Mouse (Mus musculus) monocyte, adult 5-6 weeks (primary cell): Measurements from ENCODE around the gene Lce3c. TPM values are rescaled to one million over a fixed set of nuclear protein-coding genes. Genes with fewer than 3 reads are reported as not detected.

Experiments used
- ATAC-seq: fragments of 153-309, 156-312 bp; replicated peaks from 2 replicates; pipeline ENCODE4 v1.8.0; 2017; ENCODE audit warnings: mild to moderate bottlenecking; ENCODE audit not compliant: low TSS enrichment, insufficient number of reproducible peaks, severe bottlenecking, poor library complexity, low FRiP score
- total RNA-seq: library from RNA; stranded (forward); fragments of 200-1000, 200-491, 200-594 nt; gene quantifications from 3 replicates; pipeline ENCODE4 v1.2.3, GENCODE M21; 2017

Lce3c gene
- not detected in 3 replicates for total RNA-seq

DNA sequence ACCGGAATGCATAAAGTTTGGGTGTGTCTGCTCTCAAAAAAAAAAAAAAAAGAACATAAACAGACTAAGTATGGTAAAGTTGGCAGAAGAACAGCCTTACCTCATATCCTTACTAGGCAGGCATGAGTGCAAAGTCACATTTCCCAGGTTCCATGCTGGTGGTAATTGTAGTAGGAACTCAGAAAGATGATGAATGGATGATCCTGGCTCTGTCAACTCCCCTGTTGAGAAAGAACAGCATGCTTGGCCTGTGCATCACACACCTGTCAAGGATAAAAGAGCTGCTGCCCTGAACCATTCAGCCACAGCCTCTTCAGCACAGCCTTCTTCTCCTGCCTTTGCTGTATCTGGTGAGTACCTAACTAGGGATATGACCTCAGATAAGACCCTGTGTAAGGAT, at the start of gene Lce3c:
Gene Lce3c (plus strand): TSS at position 301 of the 400 bp plus-strand sequence.
- ATAC-seq, result no peak

DNA sequence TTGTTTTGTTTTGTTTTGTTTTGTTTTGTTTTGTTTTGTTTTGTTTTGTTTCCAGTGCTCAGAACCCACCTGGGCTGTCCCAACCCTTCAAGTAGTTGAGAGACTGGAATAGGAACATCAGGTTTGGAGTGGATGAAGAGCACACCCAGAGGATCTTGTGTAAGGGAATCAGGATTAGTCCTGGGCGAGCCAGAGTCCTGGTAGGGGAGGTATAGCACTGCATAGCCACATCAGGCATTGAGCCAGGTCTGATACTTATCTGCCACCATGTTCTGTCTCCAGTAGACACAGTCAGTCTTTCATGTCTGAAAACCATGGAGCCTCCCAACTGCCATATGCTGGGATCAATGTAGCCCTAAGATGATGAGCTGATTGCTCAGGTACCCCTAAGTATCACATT, 49.8 kb upstream of the Lce3c start:
- no peak for ATAC-seq

DNA sequence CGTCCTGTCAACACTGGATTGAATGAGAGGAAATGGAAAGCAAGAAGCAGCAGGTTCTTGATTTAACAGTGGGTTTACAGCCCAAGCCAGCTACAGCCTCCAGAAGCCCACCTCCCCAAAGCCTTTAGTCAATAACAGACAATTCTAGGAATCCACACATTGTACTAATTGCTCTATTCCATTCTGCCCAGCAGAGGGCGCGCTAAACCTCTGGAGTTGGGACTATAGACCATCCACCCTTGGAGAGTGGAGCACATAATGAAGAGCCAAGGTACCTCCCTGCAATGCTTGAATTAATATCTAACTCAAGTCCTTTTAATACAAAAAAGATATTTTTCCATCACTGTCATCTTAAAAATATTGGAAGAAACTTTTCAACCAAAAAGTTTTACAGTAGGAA, 41.3 kb upstream of the Lce3c start:
- ATAC-seq, result no peak

DNA sequence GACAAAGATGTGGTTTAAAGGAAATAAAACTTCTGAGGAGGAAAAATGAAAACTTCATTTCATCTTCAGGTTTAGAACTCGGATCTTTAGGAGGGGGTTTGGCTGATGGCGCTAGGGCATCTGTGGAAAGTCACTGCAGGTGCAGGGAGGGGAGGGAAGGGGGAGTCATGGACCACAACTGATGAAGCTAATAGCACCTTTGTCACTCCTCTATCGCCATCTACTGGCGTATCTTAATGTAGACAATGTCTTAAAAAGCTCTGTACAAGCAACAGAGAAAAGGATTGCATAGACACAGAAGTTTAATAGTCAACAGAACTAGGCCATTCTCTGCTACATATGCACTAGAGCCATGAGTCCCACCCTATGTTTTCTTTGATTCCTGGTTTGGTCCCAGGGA, 40.6 kb upstream of the Lce3c start:
- ATAC-seq, result no peak

DNA sequence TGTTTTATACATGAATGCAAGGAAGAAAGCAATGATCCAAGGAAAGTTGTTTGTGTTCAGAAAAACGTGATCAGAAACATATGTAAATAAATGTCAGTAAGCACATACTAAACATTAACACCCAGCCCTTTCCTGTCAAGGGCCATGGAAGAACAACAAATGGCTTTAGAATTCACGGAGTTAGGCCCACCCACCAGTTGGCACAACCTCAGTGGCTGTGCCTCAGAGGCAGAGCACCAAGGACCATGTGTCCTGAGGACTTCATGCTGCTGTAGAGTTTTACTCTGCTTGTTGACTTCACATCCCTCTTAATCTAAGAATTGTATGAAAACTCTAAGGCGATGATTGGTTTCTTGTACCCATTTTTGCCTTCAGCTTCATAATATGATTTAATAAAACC, 39.1 kb upstream of the Lce3c start:
- ATAC-seq, result no peak

DNA sequence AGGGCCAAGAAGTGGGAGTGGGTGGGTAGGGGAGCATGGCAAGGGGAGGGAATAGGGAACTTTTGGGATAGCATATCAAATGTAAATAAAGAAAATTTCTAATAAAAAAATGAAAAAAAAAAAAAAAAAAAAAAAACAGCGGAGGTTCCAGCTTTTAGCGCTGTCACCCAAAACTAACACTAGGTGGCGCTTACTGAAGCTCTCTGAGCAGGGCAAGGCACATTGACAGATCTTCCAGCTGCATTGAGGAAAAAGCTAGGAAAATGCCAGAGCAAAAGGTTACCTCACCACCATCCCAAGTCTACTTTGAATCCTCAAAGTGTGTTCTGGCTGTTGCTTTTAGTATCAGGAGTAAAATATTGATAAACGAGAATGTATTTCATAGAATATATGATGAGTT, 36.7 kb upstream of the Lce3c start:
- ATAC-seq, result no peak

DNA sequence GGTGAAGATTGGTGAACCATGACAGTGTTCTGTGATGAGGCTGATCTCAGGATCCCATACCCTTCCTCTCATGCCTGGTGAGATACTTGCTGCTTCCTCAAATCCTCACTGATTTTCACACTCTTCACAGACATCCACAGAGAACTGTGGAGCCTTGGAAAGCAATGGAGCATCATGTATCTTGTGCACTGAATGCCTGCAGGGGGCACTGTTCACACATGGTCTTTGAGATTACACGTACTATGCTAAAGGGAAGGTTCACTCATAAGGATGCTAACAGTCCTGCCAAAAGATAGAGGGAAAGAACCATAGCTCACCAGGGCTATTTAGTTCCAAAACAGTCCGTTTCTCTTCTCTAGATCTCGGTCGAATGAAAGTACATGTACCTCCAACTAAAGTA, 23.9 kb upstream of the Lce3c start:
- ATAC-seq, result no peak

DNA sequence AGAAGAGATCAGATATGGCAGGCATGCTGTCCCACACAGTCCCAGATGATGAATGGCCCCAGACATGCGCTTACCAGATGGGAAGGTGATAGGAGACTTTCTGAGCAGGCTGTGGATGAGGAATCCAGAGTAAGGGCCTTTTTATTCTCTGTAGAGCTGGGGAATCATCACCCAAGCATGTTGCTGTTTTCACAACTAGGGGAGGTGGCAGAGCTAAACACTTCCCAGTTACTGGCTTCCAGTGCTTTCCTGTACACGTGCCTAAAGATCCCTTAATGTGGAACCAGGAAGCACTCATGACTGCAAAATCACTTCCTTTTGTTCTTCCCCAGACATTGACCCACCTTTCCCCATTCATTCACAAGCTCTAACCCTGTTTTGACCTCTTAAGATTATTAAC, 18.2 kb upstream of the Lce3c start, which contains the start of gene Lce3a:
Gene Lce3a (minus strand): TSS at position 101 of the 400 bp plus-strand sequence.
- ATAC-seq, result no peak

DNA sequence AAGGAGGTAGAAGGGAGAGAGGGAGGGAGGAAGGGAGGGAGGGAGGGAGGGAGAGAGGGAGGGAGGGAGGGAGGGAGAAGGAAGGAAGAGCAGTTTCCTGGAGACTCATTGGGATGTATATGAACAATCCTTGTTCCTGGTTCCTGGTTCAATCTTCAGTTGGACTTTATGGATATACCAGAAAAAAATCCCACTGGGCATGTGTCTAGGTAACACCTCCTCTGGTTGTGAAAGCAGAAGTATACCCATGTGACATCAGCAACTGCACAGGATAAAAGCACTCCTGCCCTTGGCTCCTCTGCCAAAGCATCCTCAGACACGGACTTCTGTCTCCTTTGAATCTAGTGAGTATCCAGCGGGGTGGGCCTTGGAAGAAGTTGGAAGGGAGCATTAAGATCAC, 11.6 kb upstream of the Lce3c start, which contains the start of gene Lce3b:
Gene Lce3b (plus strand): TSS at position 301 of the 400 bp plus-strand sequence.
- no peak for ATAC-seq

DNA sequence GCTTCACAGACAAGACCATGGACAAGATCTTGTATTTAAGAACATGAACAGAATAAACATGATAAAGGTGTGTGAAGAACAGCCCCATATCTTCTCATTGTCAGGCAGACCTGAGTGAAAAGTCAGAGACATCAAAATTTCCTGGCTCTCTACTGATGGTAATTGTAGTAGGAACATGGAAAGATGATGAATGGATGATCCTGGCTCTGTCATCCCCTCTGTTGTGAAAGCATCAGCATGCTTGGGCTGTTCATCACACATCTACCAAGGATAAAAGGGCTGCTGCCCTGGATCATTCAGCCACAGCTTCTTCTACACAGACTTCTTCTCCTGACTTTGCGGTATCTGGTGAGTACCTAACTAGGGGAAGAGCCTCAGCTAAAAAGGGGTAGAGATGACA, 12.8 kb downstream of the Lce3c start, which contains the start of gene Lce3d:
Gene Lce3d (plus strand): TSS at position 301 of the 400 bp plus-strand sequence.
- ATAC-seq, result no peak

DNA sequence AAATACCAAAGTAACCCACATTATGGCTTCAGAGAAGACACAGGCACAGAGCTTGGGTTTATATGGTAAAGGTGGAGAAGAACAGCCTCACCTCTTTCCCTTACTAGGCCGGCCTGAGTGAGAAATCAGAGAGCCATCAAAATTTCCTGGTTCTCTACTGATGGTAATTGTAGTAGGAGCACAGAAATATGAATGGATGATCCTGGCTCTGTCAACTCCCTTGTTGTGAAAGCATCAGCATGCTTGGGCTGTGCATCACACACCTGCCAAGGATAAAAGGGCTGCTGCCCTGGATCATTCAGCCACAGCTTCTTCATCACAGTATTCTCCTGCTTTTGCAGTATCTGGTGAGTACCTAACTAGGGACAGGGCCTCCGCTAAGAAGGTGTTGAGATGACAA, 22.5 kb downstream of the Lce3c start, which contains the start of gene Lce3e:
Gene Lce3e (plus strand): TSS at position 301 of the 400 bp plus-strand sequence.
- no peak for ATAC-seq

DNA sequence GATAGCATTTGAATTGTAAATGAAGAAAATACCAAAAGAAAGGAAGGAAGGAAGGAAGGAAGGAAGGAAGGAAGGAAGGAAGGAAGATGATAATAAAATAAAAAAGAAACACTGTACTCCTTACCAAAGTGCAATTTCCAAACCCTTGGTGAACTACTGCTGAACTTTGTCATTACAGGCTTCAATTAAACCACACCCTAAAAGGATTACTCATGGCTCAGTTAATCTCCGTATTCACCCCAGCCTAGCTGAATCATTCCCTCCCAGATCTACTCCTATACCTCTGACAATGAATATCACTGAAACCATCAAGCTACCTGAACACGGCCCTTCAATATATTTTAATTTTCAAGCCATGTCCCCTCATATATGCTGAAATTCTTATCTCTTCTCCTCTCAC, 34.2 kb downstream of the Lce3c start:
- no peak for ATAC-seq

DNA sequence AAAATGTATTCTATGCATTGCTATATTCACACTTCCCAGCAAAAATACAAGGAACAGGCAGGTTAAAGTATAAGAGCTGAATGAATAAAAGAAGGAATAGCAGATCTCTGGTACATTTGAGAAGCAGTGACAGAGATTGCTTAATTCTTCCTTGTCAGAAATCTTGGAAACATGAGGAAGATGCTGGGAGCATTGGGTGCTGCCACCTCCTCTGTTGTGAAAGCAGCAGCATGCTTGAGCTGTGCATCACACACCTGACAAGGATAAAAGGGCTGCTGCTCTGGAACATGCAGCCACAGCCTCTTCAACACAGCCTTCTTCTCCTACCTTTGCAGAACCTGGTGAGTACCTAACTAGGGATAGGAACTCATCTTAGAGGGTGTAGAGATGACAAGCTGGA, 47.6 kb downstream of the Lce3c start, which contains the start of gene Lce3f:
Gene Lce3f (plus strand): TSS at position 301 of the 400 bp plus-strand sequence.
- ATAC-seq, result no peak

Other genes with a start within 250 kb of the Lce3c start
- gene Lce1e, start 235.4 kb upstream of the Lce3c start, total RNA-seq, result not detected in 3 replicates
- gene Lce1f, start 224.1 kb upstream of the Lce3c start, total RNA-seq, result not detected in 3 replicates
- not detected in 3 replicates for gene Gm38119, start 205.4 kb upstream of the Lce3c start, total RNA-seq
- gene Lce1g, start 192.1 kb upstream of the Lce3c start, total RNA-seq, result not detected in 3 replicates
- gene Lce1h, start 179.4 kb upstream of the Lce3c start, total RNA-seq, result not detected in 3 replicates
- gene Lce1i, start 165.6 kb upstream of the Lce3c start, total RNA-seq, result not detected in 3 replicates
- not detected in 3 replicates for gene Lce1j, start 154.0 kb upstream of the Lce3c start, total RNA-seq
- gene Lce1k, start 136.6 kb upstream of the Lce3c start, total RNA-seq, result not detected in 3 replicates
- gene Kprp, start 117.2 kb upstream of the Lce3c start, total RNA-seq, result not detected in 3 replicates
- gene Lce1l, start 93.2 kb upstream of the Lce3c start, total RNA-seq, result not detected in 3 replicates
- gene 2310050C09Rik, start 74.3 kb upstream of the Lce3c start, total RNA-seq, result not detected in 3 replicates
- gene Lce3a, start 18.3 kb upstream of the Lce3c start, total RNA-seq, result not detected in 3 replicates
- not detected in 3 replicates for gene Lce3b, start 11.5 kb upstream of the Lce3c start, total RNA-seq
- gene Lce3d, start 12.9 kb downstream of the Lce3c start, total RNA-seq, result not detected in 3 replicates
- not detected in 3 replicates for gene Lce3e, start 22.6 kb downstream of the Lce3c start, total RNA-seq
- gene Lce3f, start 47.7 kb downstream of the Lce3c start, total RNA-seq, result not detected in 3 replicates
- not detected in 3 replicates for gene Crct1, start 71.2 kb downstream of the Lce3c start, total RNA-seq
- gene Lce1m, start 74.6 kb downstream of the Lce3c start, total RNA-seq, result not detected in 3 replicates
- gene Gm4858, start 124.3 kb downstream of the Lce3c start, total RNA-seq, result 0.19 TPM in 1 of 3 replicates, not detected in the others
- not detected in 3 replicates for gene Crnn, start 200.3 kb downstream of the Lce3c start, total RNA-seq